Mouse (Mus musculus) liver, embryonic 15.5 days (tissue): ENCODE results near the gene Scgb2b12. TPM values are rescaled to one million over a fixed set of nuclear protein-coding genes. Genes with fewer than 3 reads are reported as not detected.
"Not testable (repeated sequence)": the region's sequence is repeated elsewhere in the genome, so short reads cannot be mapped to it uniquely, and the experiment has no call there.

Experiments used
- ATAC-seq: fragments of 200-750 bp; cut with Nextera tagmentation; 2 replicates; pipeline ENCODE4 v1.8.0; 2017; ENCODE audit warnings: moderate number of reproducible peaks, mild to moderate bottlenecking, moderate library complexity; ENCODE audit not compliant: insufficient read depth
- H3K27ac ChIP-seq: fragments of 300-500 bp; sonication (generic); replicated peaks from 2 replicates; pipeline ENCODE4 v1.5.1; 2015; ENCODE audit warnings: mild to moderate bottlenecking, inconsistent platforms
- H3K27me3 ChIP-seq: fragments of 300-500 bp; sonication (generic); 2 replicates; pipeline ENCODE4 v1.6.1; 2015; ENCODE audit warnings: mild to moderate bottlenecking, inconsistent platforms
- H3K36me3 ChIP-seq: fragments of 300-500 bp; sonication (generic); replicated peaks from 2 replicates; pipeline ENCODE4 v1.6.1; 2015; ENCODE audit warnings: moderate library complexity, mild to moderate bottlenecking, inconsistent platforms
- H3K4me1 ChIP-seq: fragments of 300-500 bp; sonication (generic); replicated peaks from 2 replicates; pipeline ENCODE4 v1.6.1; 2015; ENCODE audit warnings: inconsistent platforms
- H3K4me2 ChIP-seq: fragments of 300-500 bp; sonication (generic); 2 replicates; pipeline ENCODE4 v1.6.1; 2015; ENCODE audit warnings: moderate library complexity, mild to moderate bottlenecking, inconsistent platforms
- H3K4me3 ChIP-seq: fragments of 300-500 bp; sonication (generic); replicated peaks from 2 replicates; pipeline ENCODE4 v1.5.1; 2015; ENCODE audit warnings: mild to moderate bottlenecking, inconsistent platforms
- H3K9ac ChIP-seq: fragments of 300-500 bp; sonication (generic); 2 replicates; pipeline ENCODE4 v1.6.1; 2015; ENCODE audit warnings: moderate library complexity, mild to moderate bottlenecking, inconsistent platforms
- H3K9me3 ChIP-seq: fragments of 300-500 bp; sonication (generic); replicated peaks from 2 replicates; pipeline ENCODE4 v1.6.1; 2016; ENCODE audit warnings: inconsistent platforms
- WGBS: fragments of 180-500 bp; shearing (Covaris S2); methylation state at CpG from one replicate; pipeline ENCODE4 v1.1.7; 2015; ENCODE audit warnings: mixed read lengths; ENCODE audit not compliant: insufficient replicate concordance; 5-methylcytosine and 5-hydroxymethylcytosine counted together
- polyA plus RNA-seq: library from polyadenylated mRNA; unstranded; fragments of >200 nt; fragmentation: Nextera tagmentation; extraction: Ambion mirVana; gene quantifications from 2 replicates; pipeline ENCODE4 v1.2.1, GENCODE M21; 2015

Scgb2b12 gene
- not detected in 2 replicates for polyA plus RNA-seq

DNA sequence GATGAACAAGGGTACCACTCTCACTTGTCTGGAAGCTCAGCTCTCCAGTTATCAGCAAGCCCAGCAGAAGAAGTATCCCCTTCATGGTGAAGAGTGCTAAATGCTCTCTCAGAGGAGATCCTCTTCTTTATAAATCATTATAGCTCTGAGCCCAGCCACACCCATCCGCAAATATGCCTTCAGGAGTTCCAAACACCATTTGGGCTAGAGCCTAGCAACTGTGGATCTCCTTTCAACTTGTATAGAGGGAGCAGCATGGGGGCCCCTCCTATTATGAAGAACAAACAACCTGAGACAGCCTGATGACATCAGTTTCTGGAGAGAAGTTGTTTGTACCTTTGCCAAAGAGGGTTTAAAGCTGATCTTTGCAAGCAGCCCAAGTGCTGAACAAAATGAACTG is at the start of gene Scgb2b12:
Scgb2b12 (minus strand) TSS at position 101 of the 400 bp plus-strand sequence.
- H3K9me3 ChIP-seq, H3K36me3 ChIP-seq, H3K4me1 ChIP-seq, H3K27ac ChIP-seq, H3K4me2 ChIP-seq, H3K9ac ChIP-seq, H3K27me3 ChIP-seq, ATAC-seq, H3K4me3 ChIP-seq: not testable (repeated sequence)
- WGBS: 54% methylated on average over 1 of the region's 1 CpGs

DNA sequence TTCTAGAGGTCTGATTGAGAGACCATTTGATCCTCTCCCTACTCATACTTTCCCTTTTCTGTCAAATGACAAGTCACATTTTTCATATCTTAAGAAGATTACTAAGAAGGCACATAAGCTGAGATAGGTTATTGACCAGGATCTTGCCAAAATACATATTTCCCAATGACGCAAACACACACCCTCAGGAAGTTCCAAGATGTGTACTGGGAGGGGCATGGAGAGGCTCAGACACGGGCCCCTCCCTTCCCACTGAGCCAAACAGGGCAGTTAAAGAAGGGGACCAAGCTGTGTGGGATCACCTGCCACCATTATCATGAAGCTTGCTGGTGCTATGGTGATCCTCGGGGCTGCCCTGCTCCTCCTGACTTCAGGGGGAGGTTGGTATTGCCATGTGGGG is 6.8 kb upstream of the Scgb2b12 start, which contains the start of gene Scgb1b12:
Scgb1b12 (plus strand) TSS at position 301 of the 400 bp plus-strand sequence.
- not testable (repeated sequence) for H3K36me3 ChIP-seq, H3K9ac ChIP-seq, H3K4me1 ChIP-seq, H3K27me3 ChIP-seq, H3K4me3 ChIP-seq, ATAC-seq, H3K27ac ChIP-seq, H3K9me3 ChIP-seq, H3K4me2 ChIP-seq
- 39% methylated on average over 3 of the region's 3 CpGs for WGBS

Other genes with a start within 250 kb of the Scgb2b12 start
- gene Scgb1b10, start 226.4 kb downstream of the Scgb2b12 start, polyA plus RNA-seq: not detected in 2 replicates
- not detected in 2 replicates for gene Scgb2b11, start 116.1 kb downstream of the Scgb2b12 start, polyA plus RNA-seq
- gene Scgb1b11, start 104.4 kb downstream of the Scgb2b12 start, polyA plus RNA-seq: not detected in 2 replicates
- not detected in 2 replicates for gene Scgb1b12, start 6.9 kb upstream of the Scgb2b12 start, polyA plus RNA-seq
- not detected in 2 replicates for gene Scgb1b29, start 114.3 kb upstream of the Scgb2b12 start, polyA plus RNA-seq